Mouse (Mus musculus) limb, embryonic 14.5 days (tissue): ENCODE data around the gene Uba3. TPM values are rescaled to one million over a fixed set of nuclear protein-coding genes. Genes with fewer than 3 reads are reported as not detected.
A peak's percentile ranks its signal among the peaks of the same experiment; 100 is the strongest.

Experiments
- ATAC-seq: fragments of 200-750 bp; cut with Nextera tagmentation; 2 replicates; pipeline ENCODE4 v1.8.0; 2017; ENCODE audit warnings: low read depth, moderate number of reproducible peaks, moderate TSS enrichment; ENCODE audit not compliant: low FRiP score
- DNase-seq: peaks from one replicate; pipeline ENCODE4 v3.0.0-alpha.2; 2015; ENCODE audit warnings: low spot score
- H3K27ac ChIP-seq: fragments of 300-500 bp; sonication (generic); replicated peaks from 2 replicates; pipeline ENCODE4 v1.5.1; 2014; ENCODE audit warnings: low read depth, mild to moderate bottlenecking, low read length, moderate library complexity, mixed read lengths
- H3K27me3 ChIP-seq: fragments of 300-500 bp; sonication (generic); 2 replicates; pipeline ENCODE4 v1.6.1; 2014; ENCODE audit warnings: low read length, mixed read lengths; ENCODE audit not compliant: control insufficient read depth, insufficient read depth
- H3K36me3 ChIP-seq: fragments of 300-500 bp; sonication (generic); 2 replicates; pipeline ENCODE4 v1.6.1; 2014; ENCODE audit warnings: mild to moderate bottlenecking, low read length, moderate library complexity, mixed read lengths; ENCODE audit not compliant: control insufficient read depth, insufficient read depth
- H3K4me1 ChIP-seq: fragments of 300-500 bp; sonication (generic); 2 replicates; pipeline ENCODE4 v1.6.1; 2014; ENCODE audit warnings: antibody characterized with exemption, low read length, mixed read lengths; ENCODE audit not compliant: control insufficient read depth, insufficient read depth
- H3K4me2 ChIP-seq: fragments of 300-500 bp; sonication (generic); replicated peaks from 2 replicates; pipeline ENCODE4 v1.6.1; 2014; ENCODE audit warnings: low read depth, mild to moderate bottlenecking, low read length, moderate library complexity; ENCODE audit not compliant: severe bottlenecking
- H3K4me3 ChIP-seq: fragments of 300-500 bp; sonication (generic); replicated peaks from 2 replicates; pipeline ENCODE4 v1.5.1; 2014; ENCODE audit warnings: low read length
- H3K9ac ChIP-seq: fragments of 300-500 bp; sonication (generic); 2 replicates; pipeline ENCODE4 v1.6.1; 2014; ENCODE audit warnings: mild to moderate bottlenecking, low read depth, low read length, moderate library complexity; ENCODE audit not compliant: severe bottlenecking
- H3K9me3 ChIP-seq: fragments of 300-500 bp; sonication (generic); 2 replicates; pipeline ENCODE4 v1.6.1; 2016; ENCODE audit warnings: low read length; ENCODE audit not compliant: control insufficient read depth
- POLR2A ChIP-seq: fragments of 200-500 bp; IDR thresholded peaks from 2 replicates; pipeline ENCODE4 v1.8.0; 2012; ENCODE audit warnings: inconsistent platforms, mild to moderate bottlenecking, moderate library complexity, borderline replicate concordance; ENCODE audit not compliant: insufficient read depth, insufficient read length; ENCODE audit errors: extremely low read depth
- WGBS: fragments of 180-500 bp; shearing (Covaris S2); extraction: QIAGEN DNeasy Blood & Tissue Kit; methylation state at CpG from one replicate; pipeline ENCODE4 v1.1.7; 2014; 5-methylcytosine and 5-hydroxymethylcytosine counted together
- polyA plus RNA-seq, 2 experiments: library from polyadenylated mRNA; depleted of rRNA in 1 of 2; stranded (reverse) in 1 of 2; unstranded in 1 of 2; fragments of >200 nt; fragmentation: Nextera tagmentation in 1 of 2; extraction: Ambion mirVana in 1 of 2; gene quantifications; 2 replicates each; pipeline versions ENCODE4 v1.2.1 to v1.2.3; 2012 to 2014

Uba3 gene
- polyA plus RNA-seq, 2 experiments, result 76.2 to 81.1 TPM

GRCm38 (mm10) chr6:97221205-97222025 is 16.0 kb upstream of the Uba3 start:
- no peak for TF ChIP-seq POLR2A
- Histone ChIP-seq H3K4me2 (no peak overlapping the region), H3K27me3 (no peaks in the 10 kb centered on the region), H3K36me3 (no peaks in the 10 kb centered on the region), H3K27ac (no peak overlapping the region), H3K9ac (no peak overlapping the region), H3K4me3 (no peak overlapping the region), H3K9me3 (no peaks in the 10 kb centered on the region), H3K4me1 (peaks cover 7% of the 10 kb centered on the region; the same call in 1 of the 2 replicates)
- ATAC-seq (no peak), DNase-seq (no peak)
- WGBS, result 60% methylated on average over 15 of the region's 15 CpGs

GRCm38 (mm10) chr6:97220672-97221071 is 15.2 kb upstream of the Uba3 start:
- Histone ChIP-seq H3K27ac (no peak overlapping the region), H3K9me3 (no peaks in the 10 kb centered on the region), H3K9ac (no peak overlapping the region), H3K27me3 (no peaks in the 10 kb centered on the region), H3K4me2 (no peak overlapping the region), H3K4me3 (no peak overlapping the region), H3K36me3 (no peaks in the 10 kb centered on the region), H3K4me1 (peaks cover 7% of the 10 kb centered on the region; the same call in 1 of the 2 replicates)
- ATAC-seq (no peak), DNase-seq (no peak)
- TF ChIP-seq POLR2A, result no peak
- 88% methylated on average over 2 of the region's 5 CpGs for WGBS

- Histone ChIP-seq H3K4me1 (peaks cover 6% of the 10 kb centered on the region), H3K4me3 (no peak overlapping the region), H3K36me3 (no peaks in the 10 kb centered on the region), H3K4me2 (no peak overlapping the region), H3K27me3 (no peaks in the 10 kb centered on the region), H3K9ac (no peak overlapping the region), H3K27ac (no peak overlapping the region), H3K9me3 (no peaks in the 10 kb centered on the region)
- 52% methylated on average over 4 of the region's 4 CpGs for whole genome bisulfite sequencing
- TF ChIP-seq POLR2A, result no peak
- ATAC-seq, result no peak
- no peak for DNase-seq
These were observed 10.8 kb upstream of the Uba3 start for GRCm38 (mm10) chr6:97216154-97216821.

GRCm38 (mm10) chr6:97211981-97212380 is 6.5 kb upstream of the Uba3 start:
- no peak for TF ChIP-seq POLR2A
- H3K4me1 ChIP-seq, result peaks cover 9% of the 10 kb centered on the region
- ATAC-seq, result no peak
- peak overlapping the region; percentile 64; the same call in 1 of the 2 replicates for H3K4me3 ChIP-seq
- no peak overlapping the region for H3K9ac ChIP-seq
- no peaks in the 10 kb centered on the region for H3K36me3 ChIP-seq
- 72% methylated on average over 12 of the region's 12 CpGs for WGBS
- DNase-seq, result no peak
- no peaks in the 10 kb centered on the region for H3K27me3 ChIP-seq
- H3K4me2 ChIP-seq, result peak overlapping the region; percentile 89; the same call in 1 of the 2 replicates
- H3K27ac ChIP-seq, result no peak overlapping the region
- no peaks in the 10 kb centered on the region for H3K9me3 ChIP-seq

- no peaks in the 10 kb centered on the region for H3K9me3 ChIP-seq
- peak overlapping the region; percentile 89 for H3K4me2 ChIP-seq
- H3K4me3 ChIP-seq, result peak overlapping the region; percentile 64
- no peaks in the 10 kb centered on the region for H3K36me3 ChIP-seq
- TF ChIP-seq POLR2A, result no peak
- H3K9ac ChIP-seq, result peak overlapping the region; percentile 70
- 6% methylated on average over 22 of the region's 22 CpGs for WGBS
- peak; percentile 16 for DNase-seq
- no peak overlapping the region for H3K27ac ChIP-seq
- ATAC-seq, result no peak; the same call in 1 of the 2 replicates
- no peaks in the 10 kb centered on the region for H3K27me3 ChIP-seq
- peaks cover 9% of the 10 kb centered on the region for H3K4me1 ChIP-seq
These were observed 5.6 kb upstream of the Uba3 start for GRCm38 (mm10) chr6:97210962-97211601.
